Comparison of ENCODE assay signal across 8 mouse cellular contexts in genomic region chr5:125800025-125800424, GRCm38 (mm10).
A peak's percentile ranks its signal among the peaks of the same experiment; 100 is the strongest.
DNase-seq lines count a peak whose midpoint lies in the region; ATAC-seq lines count a peak whose summit lies in the region.

No protein-coding gene starts in this region.

- ATAC-seq in heart, embryonic 12.5 days (ENCODE audit: insufficient number of reproducible peaks, low FRiP score): 0 out of 2 replicates have a peak, but pooled peaks have one; percentile 22
- no peak for ATAC-seq in heart, embryonic 11.5 days (replicated peaks; ENCODE audit: insufficient number of reproducible peaks, low FRiP score, low TSS enrichment)
- ATAC-seq in neural tube, embryonic 15.5 days (ENCODE audit: low FRiP score): no peak
- ATAC-seq in forebrain, embryonic 11.5 days (replicated peaks; ENCODE audit: low FRiP score): peak; percentile 64
- ATAC-seq in activated CD4-positive, CD25-positive, alpha-beta regulatory T cell, adult 4 months: no peak

- peak; percentile 50 for DNase-seq in neural tube, embryonic 10.5 days (ENCODE audit: extremely low spot score, low spot score)
- DNase-seq in forebrain, embryonic 11.5 days (ENCODE audit: low spot score): peak; percentile 81
- DNase-seq in retina, postnatal 1 day: peak; percentile 67
- DNase-seq in natural killer cell, adult 2 months (ENCODE audit: low spot score in 2 of 2): no peak

- H3K27me3 ChIP-seq in heart, embryonic 12.5 days (replicated peaks): no peaks in the 10 kb centered on the region
- no peaks in the 10 kb centered on the region for H3K27me3 ChIP-seq in heart, embryonic 11.5 days (ENCODE audit: control insufficient read depth, insufficient read depth, low read length)
- no peaks in the 10 kb centered on the region for H3K27me3 ChIP-seq in neural tube, embryonic 15.5 days (replicated peaks)
- no peaks in the 10 kb centered on the region for H3K27me3 ChIP-seq in forebrain, embryonic 11.5 days (ENCODE audit: control insufficient read depth, insufficient read depth, low read length)

- no peak overlapping the region for H3K4me2 ChIP-seq in heart, embryonic 12.5 days
- H3K4me2 ChIP-seq in heart, embryonic 11.5 days: no peak overlapping the region
- H3K4me2 ChIP-seq in neural tube, embryonic 15.5 days: no peak overlapping the region
- H3K4me2 ChIP-seq in forebrain, embryonic 11.5 days (ENCODE audit: low read depth, low read length, severe bottlenecking): peak overlapping the region; percentile 36; the same call in 1 of the 2 replicates

- WGBS in heart, embryonic 12.5 days: 14% methylated on average over 11 of the region's 11 CpGs
- WGBS in heart, embryonic 11.5 days (ENCODE audit: insufficient replicate concordance): 10% methylated on average over 11 of the region's 11 CpGs
- 14% methylated on average over 11 of the region's 11 CpGs for WGBS in neural tube, embryonic 15.5 days
- 8% methylated on average over 11 of the region's 11 CpGs for WGBS in forebrain, embryonic 11.5 days

- H3K27ac ChIP-seq in heart, embryonic 12.5 days (ENCODE audit: poor library complexity, severe bottlenecking): no peak overlapping the region
- no peak overlapping the region for H3K27ac ChIP-seq in heart, embryonic 11.5 days (ENCODE audit: low read depth, low read length)
- no peak overlapping the region for H3K27ac ChIP-seq in neural tube, embryonic 15.5 days (replicated peaks)
- no peak overlapping the region for H3K27ac ChIP-seq in forebrain, embryonic 11.5 days (ENCODE audit: low read depth, low read length)

- no peaks in the 10 kb centered on the region for H3K4me1 ChIP-seq in heart, embryonic 12.5 days (replicated peaks)
- H3K4me1 ChIP-seq in heart, embryonic 11.5 days (ENCODE audit: control insufficient read depth, insufficient read depth, low read length): no peaks in the 10 kb centered on the region
- peaks cover 8% of the 10 kb centered on the region; the same call in 1 of the 2 replicates for H3K4me1 ChIP-seq in neural tube, embryonic 15.5 days
- peaks cover 4% of the 10 kb centered on the region; the same call in 1 of the 2 replicates for H3K4me1 ChIP-seq in forebrain, embryonic 11.5 days (replicated peaks; ENCODE audit: control insufficient read depth, insufficient read depth, low read length)

- no peak overlapping the region for H3K4me3 ChIP-seq in heart, embryonic 12.5 days
- H3K4me3 ChIP-seq in heart, embryonic 11.5 days (ENCODE audit: low read depth, low read length): no peak overlapping the region
- H3K4me3 ChIP-seq in neural tube, embryonic 15.5 days (replicated peaks): no peak overlapping the region
- H3K4me3 ChIP-seq in forebrain, embryonic 11.5 days (ENCODE audit: low read depth, low read length): peak overlapping the region; percentile 12; the same call in 1 of the 2 replicates

- peaks cover 17% of the 10 kb centered on the region for H3K9me3 ChIP-seq in heart, embryonic 12.5 days (replicated peaks)
- H3K9me3 ChIP-seq in heart, embryonic 11.5 days (replicated peaks; ENCODE audit: control insufficient read depth, low read length): no peaks in the 10 kb centered on the region; the same call in 1 of the 2 replicates
- no peaks in the 10 kb centered on the region for H3K9me3 ChIP-seq in neural tube, embryonic 15.5 days (replicated peaks)
- H3K9me3 ChIP-seq in forebrain, embryonic 11.5 days (ENCODE audit: control insufficient read depth, low read length): no peaks in the 10 kb centered on the region

- H3K36me3 ChIP-seq in heart, embryonic 12.5 days: no peaks in the 10 kb centered on the region
- no peaks in the 10 kb centered on the region for H3K36me3 ChIP-seq in heart, embryonic 11.5 days (ENCODE audit: control insufficient read depth, insufficient read depth, low read length)
- H3K36me3 ChIP-seq in neural tube, embryonic 15.5 days: no peaks in the 10 kb centered on the region
- no peaks in the 10 kb centered on the region for H3K36me3 ChIP-seq in forebrain, embryonic 11.5 days (ENCODE audit: control insufficient read depth, insufficient read depth, low read length)

- no peak overlapping the region for H3K9ac ChIP-seq in heart, embryonic 12.5 days
- no peak overlapping the region for H3K9ac ChIP-seq in heart, embryonic 11.5 days (ENCODE audit: low read depth, low read length)
- no peak overlapping the region for H3K9ac ChIP-seq in neural tube, embryonic 15.5 days (replicated peaks)
- H3K9ac ChIP-seq in forebrain, embryonic 11.5 days (ENCODE audit: low read length): no peak overlapping the region

Comparison
In these comparisons a context has a peak if more than half of its experiments do, and no peak if none do; other contexts are left out.
1. ATAC-seq: peak in heart, embryonic 12.5 days (single experiment) and forebrain, embryonic 11.5 days (single experiment); none in heart, embryonic 11.5 days (single experiment), neural tube, embryonic 15.5 days (single experiment) and activated CD4-positive, CD25-positive, alpha-beta regulatory T cell, adult 4 months (single experiment).
2. DNase-seq: peak in neural tube, embryonic 10.5 days (single experiment), forebrain, embryonic 11.5 days (single experiment) and retina, postnatal 1 day (single experiment); none in natural killer cell, adult 2 months (0 of 2).